Mouse (Mus musculus) intestine, embryonic 16.5 days (tissue): ENCODE results near the gene Zfp36l2. TPM values are rescaled to one million over a fixed set of nuclear protein-coding genes. Genes with fewer than 3 reads are reported as not detected.

ENCODE experiments used
- ATAC-seq: fragments of 200-750 bp; cut with Nextera tagmentation; 2 replicates; pipeline ENCODE4 v1.8.0; 2017; ENCODE audit warnings: moderate TSS enrichment, moderate library complexity
- H3K27ac ChIP-seq: fragments of 300-500 bp; sonication (generic); 2 replicates; pipeline ENCODE4 v1.5.1; 2014; ENCODE audit warnings: mild to moderate bottlenecking, low read length
- H3K27me3 ChIP-seq: fragments of 300-500 bp; sonication (generic); replicated peaks from 2 replicates; pipeline ENCODE4 v1.6.1; 2014; ENCODE audit warnings: low read length, control low read depth, mixed read lengths; ENCODE audit not compliant: control insufficient read depth, insufficient read depth
- H3K36me3 ChIP-seq: fragments of 300-500 bp; sonication (generic); 2 replicates; pipeline ENCODE4 v1.6.1; 2014; ENCODE audit warnings: low read length, control low read depth; ENCODE audit not compliant: control insufficient read depth, insufficient read depth
- H3K4me1 ChIP-seq: fragments of 300-500 bp; sonication (generic); 2 replicates; pipeline ENCODE4 v1.6.1; 2014; ENCODE audit warnings: low read length, control low read depth, mixed read lengths; ENCODE audit not compliant: control insufficient read depth, insufficient read depth
- H3K4me2 ChIP-seq: fragments of 300-500 bp; sonication (generic); 2 replicates; pipeline ENCODE4 v1.6.1; 2014; ENCODE audit warnings: low read depth, low read length, control low read depth
- H3K4me3 ChIP-seq: fragments of 300-500 bp; sonication (generic); 2 replicates; pipeline ENCODE4 v1.5.1; 2014; ENCODE audit warnings: mild to moderate bottlenecking, low read length
- H3K9ac ChIP-seq: fragments of 300-500 bp; sonication (generic); 2 replicates; pipeline ENCODE4 v1.6.1; 2014; ENCODE audit warnings: low read depth, low read length
- H3K9me3 ChIP-seq: fragments of 300-500 bp; sonication (generic); 2 replicates; pipeline ENCODE4 v1.6.1; 2016; ENCODE audit warnings: low read length, control low read depth; ENCODE audit not compliant: control insufficient read depth
- WGBS: fragments of 180-500 bp; shearing (Covaris S2); extraction: QIAGEN DNeasy Blood & Tissue Kit; methylation state at CpG from one replicate; pipeline ENCODE4 v1.1.7; 2014; 5-methylcytosine and 5-hydroxymethylcytosine counted together
- polyA plus RNA-seq: library from polyadenylated mRNA; unstranded; fragments of >200 nt; fragmentation: Nextera tagmentation; extraction: Ambion mirVana; gene quantifications from 2 replicates; pipeline ENCODE4 v1.2.1, GENCODE M21; 2015

The Zfp36l2 gene
- polyA plus RNA-seq, 1 experiment from 2014 or later, result 14.4 TPM

DNA sequence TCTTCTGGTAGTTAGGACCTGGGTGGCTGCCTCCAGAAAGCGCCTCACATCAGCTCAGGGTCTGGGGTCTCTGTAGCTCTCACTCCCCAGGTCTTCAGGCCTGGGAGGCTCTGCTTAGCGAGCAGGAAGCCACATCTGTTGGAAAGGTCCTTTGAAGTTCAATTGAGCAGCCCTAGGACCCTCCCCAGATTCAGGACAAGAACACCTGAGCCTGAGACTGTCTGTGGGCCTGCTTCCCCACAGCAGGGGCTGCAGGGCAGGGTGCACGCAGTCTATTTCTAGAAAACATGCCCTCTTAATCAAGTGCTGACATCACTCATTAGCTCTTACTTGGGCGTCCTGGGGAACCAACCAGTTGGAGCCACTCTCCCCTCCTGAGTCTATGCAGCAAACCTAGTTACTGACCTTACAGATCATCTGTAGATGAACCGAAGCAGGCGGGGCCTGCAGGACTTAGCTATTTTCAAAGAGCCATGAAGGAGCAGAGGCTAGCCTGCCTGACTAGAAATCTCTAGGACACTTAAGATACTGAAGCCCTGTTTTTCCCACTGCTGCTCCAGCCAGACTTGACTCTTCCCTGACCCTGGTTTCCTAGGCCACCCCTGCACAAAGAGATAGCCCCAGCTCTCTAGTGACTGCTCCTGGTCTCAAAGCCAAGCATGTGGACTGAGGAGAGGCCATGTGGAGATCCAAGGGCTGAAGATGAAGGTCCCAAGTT, 29.8 kb downstream of the Zfp36l2 start:
- Histone ChIP-seq H3K4me2 (peak overlapping the region; percentile 51), H3K9ac (peak overlapping the region; percentile 61), H3K4me3 (peak overlapping the region; percentile 27), H3K4me1 (peaks cover 47% of the 10 kb centered on the region), H3K27ac (peak overlapping the region; percentile 94), H3K27me3 (no peaks in the 10 kb centered on the region), H3K36me3 (no peaks in the 10 kb centered on the region), H3K9me3 (no peaks in the 10 kb centered on the region)
- no peak for ATAC-seq
- WGBS, result 65% methylated on average over 6 of the region's 6 CpGs

DNA sequence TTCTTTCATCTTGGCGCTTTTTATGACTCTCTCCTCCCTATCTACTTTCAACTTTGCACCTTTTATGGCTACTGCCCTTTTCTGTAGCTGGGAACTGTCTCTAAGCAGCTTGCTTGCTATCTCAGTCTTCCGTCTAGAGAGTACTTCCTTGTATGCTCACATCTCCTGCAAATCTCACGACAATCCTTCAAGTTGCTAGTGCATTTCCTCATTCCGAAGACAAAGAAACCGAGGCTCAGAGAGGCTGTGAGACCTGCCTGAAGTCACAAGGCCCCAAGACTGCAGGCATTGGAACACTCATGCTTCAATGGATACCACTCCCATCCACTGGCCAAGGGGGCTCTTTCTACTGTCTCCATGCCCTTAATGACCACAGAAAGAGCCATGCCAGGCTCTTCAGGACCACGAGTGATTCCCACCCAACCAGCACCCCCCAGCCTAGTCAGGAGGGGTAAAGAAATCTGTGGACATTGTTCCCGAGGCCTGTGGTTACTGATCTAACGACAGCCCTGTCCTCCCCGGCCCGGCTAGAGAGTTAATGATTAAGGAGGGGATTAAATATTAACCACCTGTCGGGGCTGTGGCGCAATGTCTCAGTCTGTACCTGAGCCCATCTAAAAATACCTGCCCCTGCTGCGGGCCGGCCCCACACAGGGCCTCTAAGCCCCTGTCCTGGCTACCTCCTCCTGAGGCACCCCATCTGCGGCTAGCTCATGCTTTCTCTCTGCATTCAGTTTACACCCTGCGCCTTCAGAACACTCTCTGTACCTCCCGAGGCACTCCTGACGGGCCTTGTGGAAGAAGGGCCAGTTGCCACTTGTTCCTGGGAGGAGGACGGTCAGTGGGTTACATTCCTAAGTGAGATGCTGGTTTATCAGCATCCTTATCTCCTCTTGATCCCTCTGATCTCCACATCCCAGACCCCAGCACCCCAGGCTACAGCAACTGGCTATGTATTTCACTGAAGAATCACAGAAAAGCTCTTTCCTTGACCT, 30.7 kb downstream of the Zfp36l2 start:
- Histone ChIP-seq H3K4me2 (peak overlapping the region; percentile 51), H3K9me3 (no peaks in the 10 kb centered on the region), H3K4me1 (peaks cover 52% of the 10 kb centered on the region), H3K36me3 (no peaks in the 10 kb centered on the region), H3K4me3 (peak overlapping the region; percentile 27), H3K27me3 (no peaks in the 10 kb centered on the region), H3K9ac (peak overlapping the region; percentile 61), H3K27ac (peak overlapping the region; percentile 94)
- 43% methylated on average over 19 of the region's 19 CpGs for WGBS
- ATAC-seq, result peak; percentile 86

DNA sequence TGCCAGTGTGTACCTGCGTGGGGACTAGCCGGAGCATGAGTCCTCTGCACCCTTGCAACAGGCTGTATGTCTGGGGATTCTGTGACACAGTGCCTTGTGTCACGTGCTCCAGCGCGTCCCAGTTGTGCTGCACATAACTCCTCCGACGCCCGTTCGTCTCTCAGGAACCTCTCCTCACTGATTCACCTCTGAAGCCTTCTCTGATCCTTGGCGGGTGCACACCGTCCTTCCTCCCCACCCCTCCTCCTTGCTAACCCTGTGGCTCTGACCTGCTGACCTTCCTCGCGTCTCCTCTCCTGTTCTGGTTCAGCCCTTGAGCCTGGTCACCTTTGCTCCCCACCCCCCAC, 31.5 kb downstream of the Zfp36l2 start:
- peak; percentile 34 for ATAC-seq
- 31% methylated on average over 13 of the region's 13 CpGs for WGBS
- peak overlapping the region; percentile 72 for H3K9ac ChIP-seq
- H3K4me2 ChIP-seq, result peak overlapping the region; percentile 49
- peak overlapping the region; percentile 94 for H3K27ac ChIP-seq
- H3K4me1 ChIP-seq, result peaks cover 49% of the 10 kb centered on the region
- no peaks in the 10 kb centered on the region for H3K9me3 ChIP-seq
- no peaks in the 10 kb centered on the region for H3K36me3 ChIP-seq
- peak overlapping the region; percentile 39 for H3K4me3 ChIP-seq
- H3K27me3 ChIP-seq, result no peaks in the 10 kb centered on the region

GRCm38 (mm10) chr17:84155516-84156226, 32.1 kb downstream of the Zfp36l2 start:
- peak overlapping the region; percentile 39 for H3K4me3 ChIP-seq

DNA sequence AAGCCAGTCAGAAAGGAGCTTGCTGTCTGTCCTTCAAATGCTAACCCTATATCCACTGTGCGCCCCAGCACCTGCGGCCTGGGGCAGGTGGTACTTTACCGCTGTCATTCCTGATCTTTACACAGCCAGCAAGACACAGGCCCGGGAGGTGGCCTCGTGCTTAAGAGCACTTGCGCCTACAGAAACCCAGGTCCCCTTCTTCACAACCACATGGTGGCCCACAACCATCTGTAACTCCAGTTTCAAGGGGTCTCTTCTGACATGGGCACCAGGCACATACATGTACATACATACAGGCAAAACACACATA, 32.8 kb downstream of the Zfp36l2 start:
- peak overlapping the region; percentile 9; the same call in 1 of the 2 replicates for H3K4me3 ChIP-seq
- H3K36me3 ChIP-seq, result no peaks in the 10 kb centered on the region
- H3K27me3 ChIP-seq, result no peaks in the 10 kb centered on the region
- H3K9me3 ChIP-seq, result no peaks in the 10 kb centered on the region
- WGBS, result 74% methylated on average over 6 of the region's 6 CpGs
- ATAC-seq, result no peak
- peak overlapping the region; percentile 94 for H3K27ac ChIP-seq
- peak overlapping the region; percentile 49 for H3K4me2 ChIP-seq
- peaks cover 41% of the 10 kb centered on the region for H3K4me1 ChIP-seq
- H3K9ac ChIP-seq, result peak overlapping the region; percentile 26; the same call in 1 of the 2 replicates

More at GRCm38 (mm10) chr17:84155516-84156226, 32.1 kb downstream of the Zfp36l2 start:
- H3K9ac ChIP-seq, result peak overlapping the region; percentile 72
- H3K27ac ChIP-seq, result peak overlapping the region; percentile 94
- ATAC-seq, result no peak
- 64% methylated on average over 8 of the region's 8 CpGs for WGBS
- no peaks in the 10 kb centered on the region for H3K36me3 ChIP-seq
- no peaks in the 10 kb centered on the region for H3K9me3 ChIP-seq
- H3K27me3 ChIP-seq, result no peaks in the 10 kb centered on the region
- peak overlapping the region; percentile 49 for H3K4me2 ChIP-seq
- peaks cover 43% of the 10 kb centered on the region for H3K4me1 ChIP-seq

- WGBS, result 66% methylated on average over 11 of the region's 11 CpGs
- no peaks in the 10 kb centered on the region for H3K9me3 ChIP-seq
- H3K27me3 ChIP-seq, result no peaks in the 10 kb centered on the region
- H3K4me3 ChIP-seq, result peak overlapping the region; percentile 9; the same call in 1 of the 2 replicates
- H3K4me2 ChIP-seq, result peak overlapping the region; percentile 49
- peaks cover 44% of the 10 kb centered on the region for H3K4me1 ChIP-seq
- no peaks in the 10 kb centered on the region for H3K36me3 ChIP-seq
- peak overlapping the region; percentile 94 for H3K27ac ChIP-seq
- ATAC-seq, result peak; percentile 11
- H3K9ac ChIP-seq, result peak overlapping the region; percentile 26; the same call in 1 of the 2 replicates
Observed at GRCm38 (mm10) chr17:84154302-84155028, 33.3 kb downstream of the Zfp36l2 start.

DNA sequence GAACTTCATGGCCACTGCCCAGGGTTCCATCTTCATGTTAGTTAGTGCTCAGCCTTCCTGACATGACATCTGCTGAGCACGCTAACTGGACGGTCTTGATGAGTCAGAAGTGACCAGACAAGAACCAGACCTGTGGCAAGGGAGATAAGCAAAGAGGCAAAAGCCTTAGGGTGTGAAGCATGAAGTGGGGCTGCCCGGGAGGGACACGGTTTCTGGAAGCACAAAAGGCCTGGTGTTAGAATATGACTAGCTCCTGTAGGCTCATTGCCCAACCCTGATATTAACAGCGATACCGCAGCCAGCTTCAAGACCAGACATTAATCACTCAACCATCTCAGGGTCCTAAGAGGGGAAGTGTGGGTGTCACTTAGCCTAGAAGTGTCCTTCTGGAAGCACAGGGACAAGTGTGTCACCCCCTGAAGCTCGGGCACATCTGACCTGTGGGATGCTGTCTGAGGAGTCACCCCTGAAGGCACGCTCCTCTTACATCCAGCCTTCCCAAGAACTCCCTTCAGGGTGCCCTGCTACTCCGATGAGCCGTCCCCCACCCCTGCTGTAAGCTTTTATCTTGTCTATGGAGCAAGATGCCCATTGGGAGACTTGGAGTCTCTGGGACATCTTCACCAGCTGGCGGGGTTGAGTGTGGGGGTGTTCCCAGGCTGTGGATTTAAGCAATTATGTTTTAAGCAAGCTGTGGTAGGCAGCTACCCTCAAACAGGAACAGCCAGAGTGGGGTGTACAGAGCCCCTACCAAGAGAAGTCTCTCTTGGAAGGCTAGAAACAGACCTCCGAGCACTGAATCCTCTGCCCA, 34.6 kb downstream of the Zfp36l2 start:
- H3K9me3 ChIP-seq, result no peaks in the 10 kb centered on the region
- no peak for ATAC-seq
- H3K27me3 ChIP-seq, result no peaks in the 10 kb centered on the region
- no peak overlapping the region for H3K4me3 ChIP-seq
- WGBS, result 66% methylated on average over 12 of the region's 12 CpGs
- H3K4me2 ChIP-seq, result no peak overlapping the region
- H3K36me3 ChIP-seq, result no peaks in the 10 kb centered on the region
- H3K27ac ChIP-seq, result no peak overlapping the region
- H3K4me1 ChIP-seq, result peaks cover 45% of the 10 kb centered on the region
- H3K9ac ChIP-seq, result no peak overlapping the region
